Mouse (Mus musculus): ENCODE measurements around the gene Cacna1d.

Gene Cacna1d

DNA sequence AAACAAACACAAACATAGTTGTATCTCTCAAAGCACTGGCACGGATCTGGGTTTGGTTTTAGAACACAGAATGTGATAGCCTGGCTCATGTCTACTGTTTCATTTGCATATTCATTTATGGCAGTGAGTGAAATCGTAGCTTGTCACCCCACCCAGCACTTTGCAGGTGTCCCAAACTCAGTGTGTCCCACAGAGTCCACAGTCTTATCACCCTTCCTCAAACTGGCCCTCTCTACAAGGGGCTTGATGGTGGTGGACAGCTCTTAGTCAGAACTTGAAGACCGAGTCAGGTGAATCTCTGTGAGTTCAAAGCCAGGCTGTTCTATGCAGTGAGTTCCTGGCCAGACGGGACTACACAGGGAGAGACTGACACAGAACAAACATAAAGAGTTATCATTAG lies 234.8 kb downstream of the Cacna1d start:
- no peak for DNase-seq

DNA sequence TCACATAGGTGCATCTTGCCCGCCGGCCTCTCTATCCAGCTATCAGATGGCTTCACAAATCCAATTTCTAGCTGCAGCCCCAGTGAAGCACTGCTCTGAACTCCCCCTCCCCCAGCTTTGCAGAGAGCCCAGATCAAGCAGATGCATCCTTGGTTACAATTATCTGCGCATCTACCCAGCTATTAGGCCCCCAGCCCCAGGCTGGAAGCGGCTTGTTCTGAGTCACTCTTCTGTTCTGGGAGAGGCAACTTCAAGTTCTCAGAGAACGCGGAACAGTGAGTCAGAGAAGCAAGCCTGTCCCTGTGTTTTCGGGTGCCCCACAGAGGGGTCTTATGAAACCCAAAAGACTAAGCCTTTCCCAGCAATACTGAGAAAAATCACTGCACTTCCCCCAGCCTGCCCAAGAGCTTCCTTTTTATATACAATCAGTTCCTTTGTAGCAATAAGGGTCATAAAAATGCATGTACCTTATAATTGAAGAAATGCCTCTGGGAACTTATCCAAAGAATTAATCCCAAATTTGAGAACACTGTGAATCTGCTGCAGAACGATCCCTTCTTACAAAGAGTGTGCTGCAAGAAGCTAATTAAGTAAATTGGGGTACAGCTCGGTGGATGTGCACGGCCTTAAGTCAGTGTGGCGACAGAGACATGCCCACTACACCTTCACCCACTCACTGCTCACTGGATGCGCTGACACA lies 235.4 kb downstream of the Cacna1d start:
- no peak for DNase-seq

DNA sequence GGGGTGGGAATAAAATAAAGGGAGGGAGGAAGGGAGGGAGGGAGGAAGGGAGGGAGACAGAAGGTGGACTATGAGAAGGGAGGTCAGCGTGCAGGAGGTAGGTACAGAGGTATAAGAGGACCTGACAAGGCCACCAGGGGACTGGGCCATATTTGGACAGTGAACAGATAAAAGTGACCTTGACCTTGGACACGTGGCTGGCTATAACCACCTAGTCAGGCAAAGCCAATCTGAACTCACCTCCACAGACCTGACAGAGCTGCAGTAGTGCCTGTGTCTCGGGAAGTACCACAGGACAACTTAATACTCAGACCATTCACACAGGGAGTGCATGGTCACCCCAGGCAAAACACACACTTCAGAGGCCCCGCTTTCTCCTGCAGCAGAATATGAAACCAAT lies 236.5 kb downstream of the Cacna1d start:
- no peak for DNase-seq

DNA sequence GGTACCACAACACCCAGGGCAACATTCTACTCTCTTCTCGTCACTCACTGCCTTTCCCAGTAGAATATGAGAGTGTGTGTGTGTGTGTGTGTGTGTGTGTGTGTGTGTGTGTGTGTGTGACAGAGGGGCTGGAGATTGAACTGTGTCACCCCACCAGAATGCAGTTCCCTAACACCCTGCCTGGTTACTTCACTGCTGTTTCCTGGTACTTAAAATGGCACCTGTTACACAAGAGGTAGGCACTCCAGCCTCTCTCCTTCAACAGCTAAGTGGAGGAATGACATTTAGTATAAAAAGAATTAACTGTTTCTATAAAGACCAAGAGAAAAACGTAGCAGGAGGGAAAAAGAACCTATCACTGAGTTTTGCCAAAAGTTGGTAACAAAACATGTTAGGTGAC lies 238.4 kb downstream of the Cacna1d start:
- no peak for DNase-seq

DNA sequence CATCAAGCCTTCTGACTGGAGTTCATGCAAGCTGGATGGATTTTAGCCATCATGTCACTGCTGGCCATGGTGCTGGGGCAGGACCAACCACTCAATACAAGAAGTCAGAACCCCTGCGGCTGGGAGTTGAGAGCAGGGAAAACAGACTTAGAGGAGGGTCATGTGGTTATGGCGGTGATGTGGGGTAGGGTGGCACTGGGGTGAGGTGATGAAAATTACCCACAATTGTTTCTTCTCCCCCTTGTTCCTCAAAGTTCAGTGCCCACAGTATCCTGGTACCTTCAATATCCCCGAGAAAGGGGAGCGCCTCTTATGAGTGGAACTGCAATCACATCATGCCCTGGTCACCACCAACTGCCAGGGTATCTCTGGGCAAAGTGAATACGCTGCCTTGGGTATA lies 239.9 kb downstream of the Cacna1d start:
- no peak for DNase-seq

DNA sequence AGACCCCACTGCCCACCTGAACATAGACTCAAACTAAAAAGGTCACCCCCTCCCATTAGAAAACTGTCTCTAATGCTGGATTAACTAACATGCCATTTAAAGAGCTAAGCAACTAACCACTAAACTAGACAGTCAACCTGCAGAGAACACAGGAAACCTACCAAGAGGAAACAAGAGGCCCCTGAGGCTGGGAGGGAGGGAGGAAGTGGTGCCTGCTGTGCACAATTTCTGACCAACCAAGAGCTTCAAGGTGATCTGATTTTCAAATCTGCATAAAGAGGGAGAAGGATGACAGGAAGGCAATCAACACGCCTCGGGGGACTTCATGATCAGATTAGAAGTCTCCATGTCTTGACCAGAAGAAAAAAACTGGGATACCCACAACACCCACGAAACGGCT lies 241.7 kb downstream of the Cacna1d start:
- DNase-seq = no peak

DNA sequence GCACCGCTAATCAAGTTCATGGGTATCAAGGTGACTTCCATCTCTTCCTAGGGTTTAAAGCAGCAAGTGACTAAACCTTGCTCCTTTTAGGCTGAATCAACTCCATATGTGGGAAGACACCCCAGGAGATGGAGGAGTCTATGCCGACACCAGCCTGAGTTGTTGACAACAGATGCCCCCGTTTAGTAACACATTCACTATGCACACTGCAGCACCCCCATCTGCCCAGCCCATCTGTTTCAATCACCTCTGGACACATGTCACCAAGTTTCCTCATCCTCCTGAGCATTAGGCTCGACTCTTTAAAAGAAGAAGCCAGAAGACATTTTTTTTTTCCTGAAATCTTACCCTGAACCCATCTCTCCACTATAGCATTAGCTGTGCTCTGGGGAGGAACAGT lies 242.4 kb downstream of the Cacna1d start:
- no peak for DNase-seq

DNA sequence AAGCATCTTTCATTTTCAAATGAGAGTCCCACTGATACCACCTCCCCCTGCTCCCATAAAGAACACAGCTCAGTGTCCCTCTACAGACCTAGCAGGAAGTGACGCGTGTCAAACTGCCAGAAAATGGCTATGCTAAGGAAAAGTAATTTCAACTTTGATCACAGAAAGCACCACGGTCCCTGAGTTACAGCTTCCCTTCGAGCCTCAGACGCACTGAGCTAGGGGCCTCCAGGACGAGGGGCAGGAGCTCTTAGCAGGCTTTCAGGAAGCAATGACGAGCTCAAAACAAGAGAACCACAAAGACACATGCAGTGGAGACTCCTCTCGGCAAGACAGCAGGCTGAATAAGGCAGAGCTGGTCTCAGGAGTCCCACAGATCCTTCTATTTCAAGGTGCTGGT lies 243.1 kb downstream of the Cacna1d start:
- no peak for DNase-seq

DNA sequence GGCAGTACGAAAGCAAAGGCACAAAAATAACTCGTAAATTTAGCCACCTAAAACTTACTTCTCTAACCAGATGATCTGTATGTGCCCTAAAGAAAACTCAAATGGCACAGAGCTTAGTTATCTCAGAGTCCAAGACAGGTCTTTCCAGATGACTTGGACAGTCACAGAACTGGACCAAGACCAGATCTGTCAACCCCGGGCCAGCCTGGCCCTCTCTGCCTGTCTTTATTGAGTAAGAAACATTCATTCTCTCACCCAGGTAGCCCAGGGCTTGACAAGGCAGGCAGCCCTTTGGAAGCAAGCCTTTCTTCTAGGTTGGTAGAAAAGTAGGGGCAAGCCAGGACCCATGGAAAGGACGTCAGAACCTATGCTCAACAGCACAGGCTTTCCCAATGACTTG lies 243.6 kb downstream of the Cacna1d start:
- no peak for DNase-seq

DNA sequence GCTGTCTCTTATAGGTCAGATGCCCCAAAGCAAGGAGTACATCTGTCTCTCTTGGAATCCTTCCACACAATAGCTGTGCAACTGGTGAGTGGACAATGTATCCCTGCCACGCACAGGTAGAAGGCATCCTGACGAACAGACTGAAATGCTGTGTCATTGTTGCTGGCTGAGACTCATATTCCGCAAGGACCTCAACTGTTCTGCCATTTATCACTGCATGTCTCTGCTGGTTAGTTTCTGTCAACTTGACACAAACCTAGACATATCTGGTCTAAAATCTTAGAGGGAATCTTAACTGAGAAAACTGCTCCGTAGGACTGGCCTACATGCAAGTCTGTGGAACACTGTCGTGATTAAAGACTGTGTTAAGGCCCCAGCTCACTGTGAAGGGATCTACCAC lies 246.5 kb downstream of the Cacna1d start:
- no peak for DNase-seq

DNA sequence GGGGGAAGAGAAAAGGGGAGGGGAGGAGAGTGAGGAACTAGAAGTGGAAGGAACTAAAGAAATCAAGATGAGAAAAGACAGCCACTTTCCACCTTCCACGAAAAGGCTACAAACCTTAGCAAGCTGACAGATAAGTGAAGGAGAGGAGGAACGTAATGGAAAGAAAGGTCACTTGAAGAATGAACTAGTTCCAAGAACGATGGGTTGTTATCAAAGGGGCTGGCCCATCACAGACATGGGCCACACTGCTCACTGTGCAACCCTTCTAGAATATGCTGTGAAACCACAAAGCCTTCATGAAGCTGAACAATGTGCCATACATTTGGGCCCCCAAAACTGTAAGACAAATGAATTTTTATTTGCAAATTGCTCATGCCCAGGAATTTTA lies 248.4 kb downstream of the Cacna1d start:
- no peak for DNase-seq

DNA sequence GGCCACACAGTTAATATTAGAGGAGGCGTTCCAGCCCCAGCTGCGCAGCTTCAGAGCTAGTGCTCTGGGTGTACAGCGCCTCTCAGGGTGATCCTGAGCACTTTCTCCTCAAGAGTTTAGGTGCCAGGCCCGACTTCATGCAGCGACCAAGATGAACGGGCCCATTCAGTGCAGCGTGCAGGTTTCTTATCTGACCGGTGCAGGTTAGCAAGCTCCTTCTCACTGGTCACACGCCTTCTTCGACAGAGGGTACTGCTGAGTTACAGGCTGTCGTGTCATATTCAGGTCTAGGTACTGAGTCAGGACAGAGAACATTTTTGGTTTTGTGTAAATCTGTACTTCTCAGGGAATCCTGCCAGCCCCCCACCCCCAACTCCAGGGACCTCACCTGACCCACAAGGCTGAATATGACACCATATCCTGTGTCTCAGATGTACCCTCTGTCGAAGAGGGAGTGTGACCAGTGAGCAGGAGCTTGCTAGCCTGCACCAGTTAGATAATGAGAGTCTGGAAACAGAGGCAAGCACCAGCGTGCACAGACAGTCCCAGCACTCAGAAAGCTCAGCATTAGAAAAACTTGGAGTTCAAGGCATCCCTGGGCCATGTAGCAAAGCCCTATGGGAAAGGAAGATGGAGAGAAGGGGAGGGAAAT lies 249.0 kb downstream of the Cacna1d start:
- DNase-seq = no peak

DNA sequence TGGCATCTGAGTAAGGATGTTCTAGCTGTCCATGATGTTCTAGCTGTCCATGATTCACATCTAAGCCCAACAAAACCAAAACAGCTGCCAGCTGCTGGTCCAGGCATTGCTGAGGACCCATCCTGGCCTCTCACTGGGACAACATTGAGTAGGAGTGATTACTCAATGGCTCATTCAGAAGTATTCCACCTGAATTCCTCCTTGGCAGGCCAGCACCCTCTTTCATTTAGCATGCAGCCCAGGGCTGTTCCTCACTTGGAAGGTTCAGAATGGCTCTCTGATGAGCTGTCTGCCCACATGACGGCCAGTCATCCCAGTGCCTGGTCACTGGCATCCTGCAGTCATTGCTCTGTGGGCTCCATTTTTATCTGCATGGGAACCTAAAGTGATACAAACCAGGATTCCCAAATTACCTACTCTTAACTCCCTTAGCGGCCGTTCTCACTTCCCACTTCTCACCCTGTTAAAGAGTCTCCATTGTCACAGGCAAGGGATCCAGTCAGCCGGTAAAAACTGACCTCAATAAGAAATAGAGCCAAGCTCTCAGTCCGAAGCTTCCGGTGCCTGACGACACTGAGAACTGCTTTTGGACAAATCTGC lies 250.2 kb downstream of the Cacna1d start:
- DNase-seq = no peak

DNA sequence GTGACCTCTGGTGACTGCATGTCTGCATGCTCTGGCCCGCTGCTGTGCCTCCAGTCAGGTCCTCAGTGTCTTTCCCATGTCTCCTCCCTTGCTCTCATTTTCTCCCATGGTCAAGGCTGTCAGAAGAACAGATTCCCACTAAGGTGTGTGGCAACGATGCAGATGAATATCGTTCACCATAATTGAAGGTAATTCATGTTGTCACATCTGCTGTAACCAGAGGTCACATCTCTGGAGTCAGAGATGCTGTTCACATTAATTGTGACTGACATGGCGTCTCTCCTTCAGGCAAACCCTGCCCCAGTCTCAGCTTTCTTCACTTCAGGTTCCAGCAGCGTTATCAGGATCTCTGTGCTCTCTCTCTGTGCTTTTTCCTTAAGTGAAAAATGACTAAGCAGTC lies 252.4 kb downstream of the Cacna1d start:
- no peak for DNase-seq

DNA sequence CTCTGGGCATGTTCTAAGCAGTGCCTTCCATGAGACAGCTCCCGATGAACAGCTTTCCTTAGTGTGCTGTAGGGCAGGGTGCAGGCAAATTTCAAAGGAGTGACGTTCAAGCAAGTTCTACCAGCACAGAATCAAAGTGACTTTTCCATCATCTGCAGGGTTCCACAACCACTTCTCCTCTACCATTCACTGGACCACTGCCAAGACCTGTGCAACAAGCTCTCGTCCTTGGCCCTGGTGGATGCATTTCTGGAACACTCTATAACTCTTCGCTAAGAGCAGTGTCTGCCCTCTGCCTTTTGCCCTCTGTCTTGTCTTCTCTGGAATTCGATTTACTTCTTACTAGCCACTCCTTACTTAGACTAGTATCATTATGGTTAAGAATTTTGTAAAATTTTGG lies 266.1 kb downstream of the Cacna1d start:
- no peak for DNase-seq

DNA sequence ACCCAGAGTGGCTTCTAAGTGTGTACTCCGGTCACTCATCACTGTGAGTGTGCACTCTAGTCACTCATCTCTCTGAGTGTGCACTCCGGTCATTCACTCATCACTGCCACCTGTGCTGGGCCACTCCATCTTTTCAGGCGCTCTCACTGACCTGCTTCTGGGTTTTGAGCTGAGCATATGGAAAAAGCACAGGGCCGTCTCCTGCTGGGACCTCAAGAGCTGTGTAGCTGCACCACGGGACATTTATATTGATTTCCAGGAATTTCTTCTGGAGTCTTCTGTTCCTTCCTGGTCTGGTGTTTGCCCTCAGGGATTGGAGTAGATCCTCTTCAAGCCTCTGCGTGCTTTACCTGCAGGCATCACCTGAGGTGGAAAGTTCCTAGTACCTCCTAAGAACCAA lies 269.2 kb downstream of the Cacna1d start:
- no peak for DNase-seq

DNA sequence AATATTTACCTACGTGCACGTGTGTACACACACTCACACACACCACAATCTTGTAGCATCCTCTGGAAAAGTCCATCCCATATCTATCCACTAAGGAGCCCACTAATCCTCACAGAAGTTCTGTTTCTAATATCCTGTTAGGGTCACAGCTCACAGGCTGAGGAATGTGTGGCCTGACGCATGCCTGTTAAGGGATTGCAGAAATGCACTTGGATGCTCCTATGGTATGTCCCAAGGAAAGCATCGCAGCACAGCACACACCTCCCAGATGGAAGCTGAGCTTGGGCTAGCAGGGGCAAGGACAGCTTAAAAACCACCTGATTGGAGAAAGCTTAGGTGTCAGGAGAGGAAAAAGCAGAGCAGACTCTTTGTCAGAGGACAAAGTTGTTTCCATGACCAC lies 271.4 kb downstream of the Cacna1d start:
- DNase-seq = no peak

DNA sequence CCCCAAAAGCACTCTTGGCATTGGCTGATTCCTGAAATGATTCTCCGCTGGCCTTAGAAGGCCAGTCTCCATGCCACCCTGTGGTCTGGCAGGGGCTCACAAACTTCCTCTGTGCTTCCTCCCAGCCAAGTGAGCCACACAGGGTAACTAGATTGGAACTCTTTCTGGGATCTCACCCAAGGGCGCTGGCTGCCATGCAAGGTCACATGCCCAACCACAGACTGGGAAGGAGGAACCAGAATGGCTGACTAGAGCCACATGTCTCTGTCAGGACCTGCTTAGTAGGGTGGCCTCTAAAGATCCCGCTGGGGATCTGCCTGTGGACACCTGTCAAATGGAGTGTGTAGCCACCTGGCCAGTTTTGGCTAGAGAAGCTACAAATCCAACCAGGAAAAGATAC lies 273.1 kb downstream of the Cacna1d start:
- DNase-seq = peak in 1 of 2 experiments; percentile 45

DNA sequence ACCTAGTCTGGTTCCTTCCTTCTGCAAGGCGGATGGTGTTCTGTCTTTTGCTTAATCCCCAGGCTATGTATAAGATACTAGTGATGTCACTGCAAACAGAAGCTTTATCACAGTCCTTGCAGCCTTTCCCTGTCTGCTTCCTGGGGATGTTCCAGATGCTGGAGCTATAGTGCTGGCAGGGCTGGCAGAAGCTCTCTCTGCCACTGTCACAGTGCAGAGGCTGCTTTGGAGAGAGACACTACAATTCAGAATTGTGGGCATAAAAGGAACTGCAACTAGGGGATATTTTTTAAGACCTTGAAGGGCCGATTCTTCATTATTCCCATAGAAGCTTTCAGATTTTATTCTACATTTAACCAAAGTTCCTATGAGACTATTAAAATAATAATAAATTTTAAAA lies 274.1 kb downstream of the Cacna1d start:
- DNase-seq = no peak

DNA sequence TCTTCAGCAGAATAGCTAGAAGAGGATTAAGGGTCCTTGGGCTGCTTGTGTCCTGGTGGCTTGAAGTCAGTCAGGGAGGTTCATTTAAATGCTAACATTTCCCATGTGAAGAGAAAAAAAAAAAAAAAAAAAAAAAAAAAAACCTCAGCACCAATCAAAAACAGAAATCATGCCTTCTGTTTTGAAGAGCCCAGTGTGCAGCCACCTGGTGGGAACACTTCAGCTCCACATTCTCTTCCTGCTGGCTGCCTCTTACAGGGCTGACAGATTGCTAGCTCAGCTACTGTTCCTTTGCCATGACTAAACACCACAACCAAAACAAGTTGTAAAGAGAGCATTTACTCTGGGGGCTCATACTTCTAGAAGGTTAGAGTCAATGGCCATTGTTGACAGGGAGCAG lies 283.1 kb downstream of the Cacna1d start:
- no peak for DNase-seq

DNA sequence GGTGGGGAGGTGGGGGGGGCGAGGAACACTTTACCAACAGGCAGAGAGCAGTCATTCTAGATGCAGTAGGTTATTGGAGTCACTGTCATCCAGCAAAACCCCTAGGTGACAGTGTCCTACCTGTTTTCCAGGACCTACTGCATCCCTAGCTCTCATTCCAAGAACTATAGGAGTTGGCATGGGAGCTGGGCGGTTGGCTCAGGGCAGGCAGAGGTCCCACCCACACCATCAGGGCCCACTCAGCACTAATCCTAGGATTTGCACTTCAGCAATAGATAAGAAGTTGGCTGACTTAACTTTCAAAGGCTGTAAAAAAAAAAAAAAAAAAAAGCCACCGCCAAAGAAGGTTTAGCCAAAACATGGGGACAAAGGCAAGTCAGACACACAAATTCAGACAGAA lies 285.4 kb downstream of the Cacna1d start:
- DNase-seq = no peak

DNA sequence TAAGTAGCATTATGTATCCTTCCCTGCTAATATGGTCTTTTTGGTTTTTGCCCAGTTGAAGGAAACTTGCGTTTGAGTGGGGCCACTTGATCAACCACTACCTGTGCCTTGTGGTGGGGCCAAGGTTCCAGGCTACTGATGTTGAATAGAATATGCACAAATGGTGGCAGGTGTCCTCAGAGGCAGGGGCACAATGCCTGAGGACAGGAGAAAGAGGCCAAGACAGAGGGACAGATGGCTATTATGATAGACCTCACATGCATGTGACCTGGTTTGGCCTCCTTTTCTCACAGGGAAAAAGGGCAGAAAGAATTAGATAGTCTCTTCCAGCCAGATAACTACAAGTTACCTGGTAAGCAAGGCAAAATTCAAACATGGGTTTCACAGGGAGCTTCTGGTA lies 286.7 kb downstream of the Cacna1d start:
- DNase-seq = no peak

DNA sequence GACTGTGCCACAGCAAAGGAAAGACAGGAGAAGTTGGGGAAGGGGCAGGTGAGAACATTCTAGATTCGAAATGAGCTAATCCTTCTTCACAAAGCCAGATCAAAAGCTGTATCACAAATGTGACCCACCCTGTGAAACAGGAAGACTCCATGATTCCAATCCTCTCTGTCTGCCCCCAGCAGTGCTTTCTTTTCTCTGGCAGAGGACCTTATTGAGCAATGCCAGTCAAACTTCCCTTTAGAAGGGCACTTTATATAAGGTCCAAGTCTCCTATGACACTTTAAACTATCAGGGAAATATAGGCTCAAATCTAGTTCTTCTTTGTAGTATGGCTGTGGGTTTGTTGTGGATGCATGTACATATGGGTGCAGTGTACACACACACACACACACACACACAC lies 290.9 kb downstream of the Cacna1d start:
- no peak for DNase-seq

DNA sequence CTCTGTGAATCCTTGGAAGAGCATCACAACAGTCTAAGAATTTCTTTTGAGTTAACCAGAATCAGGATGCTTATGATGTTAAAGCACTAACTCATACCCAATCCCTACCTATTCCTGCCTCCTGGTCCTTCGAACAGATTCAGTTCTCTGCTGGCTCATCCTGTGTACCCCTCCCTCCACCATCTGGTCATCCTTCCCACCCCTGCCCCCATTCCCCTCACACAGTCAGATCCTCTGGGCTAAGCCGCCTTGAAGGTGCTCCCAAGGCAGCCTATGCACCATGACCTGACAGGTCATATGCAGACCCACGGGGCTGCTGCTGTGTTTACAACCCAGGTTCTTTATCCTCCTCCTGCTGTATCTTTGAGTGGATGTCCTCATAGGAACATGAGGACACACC lies 292.4 kb downstream of the Cacna1d start:
- DNase-seq = no peak

DNA sequence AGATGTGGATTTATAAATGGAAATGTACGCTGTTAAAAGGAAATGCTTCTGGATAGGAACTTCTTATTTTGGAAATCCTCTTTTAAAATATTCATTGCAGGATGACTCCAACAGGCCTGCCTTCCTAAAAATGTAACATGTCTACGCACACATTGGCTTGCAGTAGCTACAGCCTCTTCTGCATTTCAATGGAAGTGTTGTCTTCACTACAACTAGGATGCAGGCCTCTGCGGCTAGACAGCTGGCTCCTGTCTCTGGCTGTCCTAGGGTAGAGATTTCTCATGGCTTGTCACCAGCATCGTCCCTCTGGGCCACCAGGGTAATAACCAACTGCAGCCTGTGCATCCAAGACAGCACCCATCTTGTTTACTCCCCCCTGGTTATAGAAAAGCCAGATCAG lies 293.1 kb downstream of the Cacna1d start:
- DNase-seq = no peak

All from kidney, postnatal 25 days (tissue).